ENCODE assay signal across 9 mouse cellular contexts in the genomic region with DNA sequence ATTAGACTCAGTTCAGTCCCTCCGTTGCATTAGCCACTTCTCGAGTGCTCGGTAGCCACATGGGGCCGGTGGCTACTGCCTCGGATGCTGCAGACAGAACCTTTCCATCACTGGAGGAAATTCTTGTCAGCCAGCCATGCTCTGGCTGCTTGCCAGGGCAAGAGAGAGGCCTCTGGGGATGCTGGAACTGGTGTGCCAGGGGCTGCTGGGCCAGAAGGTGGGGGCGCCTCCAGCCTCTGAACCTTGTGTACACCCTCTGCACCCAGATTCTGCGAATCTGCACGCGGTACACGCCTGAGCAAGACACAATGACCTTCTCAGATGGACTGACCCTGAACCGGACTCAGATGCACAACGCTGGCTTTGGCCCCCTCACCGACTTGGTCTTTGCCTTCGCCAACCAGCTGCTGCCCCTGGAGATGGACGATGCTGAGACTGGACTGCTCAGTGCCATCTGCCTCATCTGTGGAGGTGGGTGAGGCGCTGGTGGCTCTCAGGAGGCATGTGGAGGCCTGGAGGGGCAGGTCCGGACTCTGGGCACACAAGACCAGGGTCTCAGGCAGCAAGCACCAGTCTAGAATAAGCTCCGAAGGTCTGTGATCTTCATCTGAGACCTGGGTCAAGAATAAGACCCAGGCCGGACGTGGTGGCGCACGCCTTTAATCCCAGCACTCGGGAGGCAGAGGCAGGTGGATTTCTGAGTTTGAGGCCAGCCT. TPM values are rescaled to one million over a fixed set of nuclear protein-coding genes. Genes with fewer than 3 reads are reported as not detected.
A peak's percentile ranks its signal among the peaks of the same experiment; 100 is the strongest.
DNase-seq lines count a peak whose midpoint lies in the region; ATAC-seq lines count a peak whose summit lies in the region.
"Had no signal": no experiment of that assay in that cellular context is flagged by ENCODE, and none has a peak within 500 bp of the region (broad histone marks: within the 10 kb centered on the region; RNA-seq: fewer than 3 reads in every experiment).

No protein-coding gene starts in this region.

- no peak overlapping the region for H3K4me2 ChIP-seq in limb, embryonic 12.5 days
- no peak overlapping the region for H3K4me2 ChIP-seq in forebrain, embryonic 11.5 days (ENCODE audit: low read depth, low read length, severe bottlenecking)
- no peak overlapping the region for H3K4me2 ChIP-seq in intestine, embryonic 14.5 days (ENCODE audit: low read length)
- no peak overlapping the region for H3K4me2 ChIP-seq in neural tube, embryonic 15.5 days

- DNase-seq in limb, embryonic 10.5 days (ENCODE audit: low spot score): no peak
- DNase-seq in adrenal gland, postnatal 10 days: peak; percentile 83
- DNase-seq in forebrain, embryonic 11.5 days (ENCODE audit: low spot score): peak; percentile 58
- peak; percentile 76 for DNase-seq in intestine, embryonic 14.5 days (ENCODE audit: low spot score)
- DNase-seq in c-Kit-positive CD71-positive TER-119-positive erythroid progenitor cells, embryonic 14.5 days (ENCODE audit: low spot score): no peak
- DNase-seq in frontal cortex, postnatal 25 days (ENCODE audit: low spot score in 2 of 2): no peak

- peak overlapping the region; percentile 75; the same call in 1 of the 2 replicates for H3K27ac ChIP-seq in limb, embryonic 12.5 days
- H3K27ac ChIP-seq in limb, embryonic 10.5 days: no peak overlapping the region
- H3K27ac ChIP-seq in forebrain, embryonic 11.5 days (ENCODE audit: low read depth, low read length): 0 out of 2 replicates have a peak overlapping the region, but pooled peaks have one; percentile 31
- H3K27ac ChIP-seq in intestine, embryonic 14.5 days (ENCODE audit: low read depth): peak overlapping the region; percentile 60; the same call in 1 of the 2 replicates
- H3K27ac ChIP-seq in neural tube, embryonic 15.5 days (replicated peaks): peak overlapping the region; percentile 83
- H3K27ac ChIP-seq: heart, adult 2 months had no signal

- no peak for ATAC-seq in limb, embryonic 12.5 days (ENCODE audit: insufficient number of reproducible peaks, insufficient read depth, low FRiP score, low TSS enrichment, low read depth)
- ATAC-seq in forebrain, embryonic 11.5 days (replicated peaks; ENCODE audit: low FRiP score): no peak
- ATAC-seq in intestine, embryonic 14.5 days (replicated peaks; ENCODE audit: low FRiP score, low TSS enrichment, low read depth): no peak
- no peak for ATAC-seq in neural tube, embryonic 15.5 days (ENCODE audit: low FRiP score)

- no peaks in the 10 kb centered on the region for H3K27me3 ChIP-seq in limb, embryonic 12.5 days
- no peaks in the 10 kb centered on the region for H3K27me3 ChIP-seq in limb, embryonic 10.5 days (ENCODE audit: low read depth, poor library complexity, severe bottlenecking)
- H3K27me3 ChIP-seq in forebrain, embryonic 11.5 days (ENCODE audit: control insufficient read depth, insufficient read depth, low read length): no peaks in the 10 kb centered on the region
- H3K27me3 ChIP-seq in intestine, embryonic 14.5 days (replicated peaks; ENCODE audit: control insufficient read depth, insufficient read depth, low read length): no peaks in the 10 kb centered on the region
- no peaks in the 10 kb centered on the region for H3K27me3 ChIP-seq in neural tube, embryonic 15.5 days (replicated peaks)

- H3K4me1 ChIP-seq in limb, embryonic 12.5 days (replicated peaks): peaks cover 53% of the 10 kb centered on the region
- H3K4me1 ChIP-seq in limb, embryonic 10.5 days: peaks cover 61% of the 10 kb centered on the region
- H3K4me1 ChIP-seq in forebrain, embryonic 11.5 days (replicated peaks; ENCODE audit: control insufficient read depth, insufficient read depth, low read length): peaks cover 44% of the 10 kb centered on the region
- peaks cover 52% of the 10 kb centered on the region for H3K4me1 ChIP-seq in intestine, embryonic 14.5 days (replicated peaks; ENCODE audit: control insufficient read depth, insufficient read depth, low read length)
- H3K4me1 ChIP-seq in neural tube, embryonic 15.5 days: peaks cover 59% of the 10 kb centered on the region

- no peaks in the 10 kb centered on the region for H3K9me3 ChIP-seq in limb, embryonic 12.5 days
- no peaks in the 10 kb centered on the region for H3K9me3 ChIP-seq in limb, embryonic 10.5 days (replicated peaks)
- no peaks in the 10 kb centered on the region for H3K9me3 ChIP-seq in forebrain, embryonic 11.5 days (ENCODE audit: control insufficient read depth, low read length)
- 0 out of 2 replicates have a peak, but pooled peaks cover 5% of the 10 kb centered on the region for H3K9me3 ChIP-seq in intestine, embryonic 14.5 days (ENCODE audit: control insufficient read depth, low read length)
- H3K9me3 ChIP-seq in neural tube, embryonic 15.5 days (replicated peaks): no peaks in the 10 kb centered on the region

- H3K4me3 ChIP-seq in limb, embryonic 12.5 days (replicated peaks): no peak overlapping the region
- no peak overlapping the region for H3K4me3 ChIP-seq in limb, embryonic 10.5 days
- no peak overlapping the region for H3K4me3 ChIP-seq in forebrain, embryonic 11.5 days (ENCODE audit: low read depth, low read length)
- H3K4me3 ChIP-seq in intestine, embryonic 14.5 days (ENCODE audit: low read depth, low read length): no peak overlapping the region
- no peak overlapping the region for H3K4me3 ChIP-seq in neural tube, embryonic 15.5 days (replicated peaks)
- H3K4me3 ChIP-seq: heart, adult 2 months had no signal

- H3K9ac ChIP-seq in limb, embryonic 12.5 days (replicated peaks): no peak overlapping the region
- H3K9ac ChIP-seq in forebrain, embryonic 11.5 days (ENCODE audit: low read length): peak overlapping the region; percentile 7; the same call in 1 of the 2 replicates
- H3K9ac ChIP-seq in intestine, embryonic 14.5 days (ENCODE audit: low read length): no peak overlapping the region
- no peak overlapping the region for H3K9ac ChIP-seq in neural tube, embryonic 15.5 days (replicated peaks)

- 81% methylated on average over 23 of the region's 23 CpGs for WGBS in limb, embryonic 12.5 days
- 88% methylated on average over 23 of the region's 23 CpGs for WGBS in limb, embryonic 10.5 days
- 82% methylated on average over 23 of the region's 23 CpGs for WGBS in forebrain, embryonic 11.5 days
- WGBS in intestine, embryonic 14.5 days: 65% methylated on average over 23 of the region's 23 CpGs
- WGBS in neural tube, embryonic 15.5 days: 43% methylated on average over 23 of the region's 23 CpGs

- H3K36me3 ChIP-seq in limb, embryonic 12.5 days: peaks cover 86% of the 10 kb centered on the region
- peaks cover 86% of the 10 kb centered on the region for H3K36me3 ChIP-seq in limb, embryonic 10.5 days
- H3K36me3 ChIP-seq in forebrain, embryonic 11.5 days (ENCODE audit: control insufficient read depth, insufficient read depth, low read length): no peaks in the 10 kb centered on the region; the same call in 1 of the 2 replicates
- H3K36me3 ChIP-seq in intestine, embryonic 14.5 days (ENCODE audit: control insufficient read depth, insufficient read depth, low read length): peaks cover 80% of the 10 kb centered on the region
- peaks cover 26% of the 10 kb centered on the region for H3K36me3 ChIP-seq in neural tube, embryonic 15.5 days

RNA-seq across cellular contexts. Expression of a gene that starts 11.3 kb away (rescaled TPM):
- polyA plus RNA-seq in limb, embryonic 12.5 days (2016; fragmentation: Nextera tagmentation; extraction: Ambion mirVana): 0.51 TPM in 1 of 2 replicates, not detected in the other
- polyA plus RNA-seq in limb, embryonic 10.5 days (2016; fragmentation: Nextera tagmentation; extraction: Ambion mirVana): 0.24 and 0.29 TPM in 2 replicates
- under 1 TPM; 0.45 to 0.73 TPM for total RNA-seq in adrenal gland, postnatal 10 days (2021)
- polyA plus RNA-seq in forebrain, embryonic 11.5 days (2014; fragmentation: Nextera tagmentation; extraction: Ambion mirVana): 0.23 TPM in 1 of 2 replicates, not detected in the other
- 0.22 TPM in 1 of 2 replicates, not detected in the other for polyA plus RNA-seq in intestine, embryonic 14.5 days (2014; fragmentation: Nextera tagmentation; extraction: Ambion mirVana)
- 2.2 and 3.0 TPM in 2 replicates for polyA plus RNA-seq in neural tube, embryonic 15.5 days (2015; fragmentation: Nextera tagmentation; extraction: Ambion mirVana)

RNA-seq across cellular contexts. Expression of a gene that starts 43.9 kb away (rescaled TPM):
- 47.1 TPM in 2 replicates for polyA plus RNA-seq in limb, embryonic 12.5 days (2016; fragmentation: Nextera tagmentation; extraction: Ambion mirVana)
- 38.4 and 43.7 TPM in 2 replicates for polyA plus RNA-seq in limb, embryonic 10.5 days (2016; fragmentation: Nextera tagmentation; extraction: Ambion mirVana)
- 10 to 100 TPM; 26.2 to 34.7 TPM for total RNA-seq in adrenal gland, postnatal 10 days (2021)
- 23.3 and 25.2 TPM in 2 replicates for polyA plus RNA-seq in forebrain, embryonic 11.5 days (2014; fragmentation: Nextera tagmentation; extraction: Ambion mirVana)
- 42.4 and 43.6 TPM in 2 replicates for polyA plus RNA-seq in intestine, embryonic 14.5 days (2014; fragmentation: Nextera tagmentation; extraction: Ambion mirVana)
- 17.3 and 19.9 TPM in 2 replicates for polyA plus RNA-seq in neural tube, embryonic 15.5 days (2015; fragmentation: Nextera tagmentation; extraction: Ambion mirVana)

RNA-seq across cellular contexts. Expression of a gene that starts 52.5 kb away (rescaled TPM):
- 347 and 362 TPM in 2 replicates for polyA plus RNA-seq in limb, embryonic 12.5 days (2016; fragmentation: Nextera tagmentation; extraction: Ambion mirVana)
- 291 and 354 TPM in 2 replicates for polyA plus RNA-seq in limb, embryonic 10.5 days (2016; fragmentation: Nextera tagmentation; extraction: Ambion mirVana)
- total RNA-seq in adrenal gland, postnatal 10 days (2021): 10 to 100 TPM; 54.0 to 73.1 TPM
- 446 and 476 TPM in 2 replicates for polyA plus RNA-seq in forebrain, embryonic 11.5 days (2014; fragmentation: Nextera tagmentation; extraction: Ambion mirVana)
- 248 and 272 TPM in 2 replicates for polyA plus RNA-seq in intestine, embryonic 14.5 days (2014; fragmentation: Nextera tagmentation; extraction: Ambion mirVana)
- 25.8 and 71.2 TPM in 2 replicates for polyA plus RNA-seq in neural tube, embryonic 15.5 days (2015; fragmentation: Nextera tagmentation; extraction: Ambion mirVana)

Comparison
In these comparisons a context has a peak if more than half of its experiments do, and no peak if none do; other contexts are left out.
1. DNase-seq: peak in adrenal gland, postnatal 10 days (single experiment), forebrain, embryonic 11.5 days (single experiment) and intestine, embryonic 14.5 days (single experiment); none in limb, embryonic 10.5 days (single experiment), c-Kit-positive CD71-positive TER-119-positive erythroid progenitor cells, embryonic 14.5 days (single experiment) and frontal cortex, postnatal 25 days (0 of 2).